Mouse (Mus musculus) frontal cortex, postnatal 10 days (tissue): Measurements from ENCODE around the gene Ankrd45.
A peak's percentile ranks its signal among the peaks of the same experiment; 100 is the strongest.
"Not testable (repeated sequence)": the region's sequence is repeated elsewhere in the genome, so short reads cannot be mapped to it uniquely, and the experiment has no call there.

ENCODE experiments used
- DNase-seq, 2 experiments: peaks; one replicate each; pipeline ENCODE4 v3.0.0; 2022; ENCODE audit warnings: low spot score in 2 of 2, mixed read lengths in 1 of 2

The Ankrd45 gene

DNA sequence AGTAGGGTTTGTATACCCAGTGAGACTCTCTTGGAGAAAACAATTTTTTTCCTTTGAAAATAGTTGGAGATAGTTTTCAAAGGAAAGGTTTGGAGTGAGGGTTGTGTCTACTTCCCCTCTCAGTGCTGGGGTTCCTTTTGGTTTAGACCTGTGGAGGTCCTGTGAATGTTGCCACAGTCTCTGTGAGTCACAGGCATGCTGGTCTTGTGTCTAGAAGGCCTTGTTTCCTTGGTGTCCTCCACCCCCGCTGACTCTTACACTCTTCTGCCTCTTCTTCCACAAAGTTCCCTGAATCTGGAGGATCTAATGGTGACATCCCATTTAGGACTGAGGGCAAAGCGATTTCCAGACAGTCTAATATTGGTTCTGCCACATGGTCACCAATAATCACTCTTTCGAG is 42.9 kb downstream of the Ankrd45 start:
- no peak for DNase-seq

GRCm38 (mm10) chr1:161190253-161190910 is 47.9 kb downstream of the Ankrd45 start:
- no peak for DNase-seq

DNA sequence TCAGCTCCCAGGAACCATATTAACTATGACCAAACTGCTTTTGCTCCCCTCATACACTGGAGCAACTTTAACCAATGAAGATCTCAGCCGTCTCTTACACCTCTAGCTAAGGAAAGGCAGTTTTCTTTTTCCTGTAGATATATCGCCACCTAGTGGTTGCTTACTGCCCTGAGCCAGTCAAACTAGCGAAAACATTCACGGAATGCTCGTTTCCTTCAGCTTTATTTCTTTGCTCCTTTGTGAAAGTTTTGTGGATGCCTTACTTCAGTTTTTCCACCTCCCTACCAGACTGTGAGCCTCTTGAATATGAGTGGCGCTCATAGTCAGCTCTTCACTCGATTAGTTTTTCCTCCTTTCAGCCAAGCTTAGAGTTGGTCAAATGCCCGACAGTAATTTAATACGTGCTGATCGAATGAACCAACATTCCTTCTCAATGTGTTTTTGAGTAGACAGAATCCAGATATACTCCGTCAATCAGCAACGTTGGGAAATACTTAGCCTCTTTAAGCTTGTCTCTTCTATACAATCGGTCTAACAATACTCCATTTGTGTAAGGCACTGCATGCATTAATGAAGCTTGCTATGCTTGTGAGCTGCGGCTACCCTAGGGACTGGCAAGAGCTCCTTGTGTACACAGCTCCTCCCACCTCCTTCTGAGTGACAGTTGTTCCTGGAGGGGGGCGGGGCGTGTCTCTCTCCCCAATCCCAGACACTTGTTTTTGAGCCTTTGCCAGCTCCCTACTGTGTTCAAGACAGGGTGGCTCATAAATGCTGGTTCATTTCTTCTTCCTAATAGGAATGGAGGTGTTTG is 53.3 kb downstream of the Ankrd45 start:
- peak; percentile 73 to 79 for DNase-seq

DNA sequence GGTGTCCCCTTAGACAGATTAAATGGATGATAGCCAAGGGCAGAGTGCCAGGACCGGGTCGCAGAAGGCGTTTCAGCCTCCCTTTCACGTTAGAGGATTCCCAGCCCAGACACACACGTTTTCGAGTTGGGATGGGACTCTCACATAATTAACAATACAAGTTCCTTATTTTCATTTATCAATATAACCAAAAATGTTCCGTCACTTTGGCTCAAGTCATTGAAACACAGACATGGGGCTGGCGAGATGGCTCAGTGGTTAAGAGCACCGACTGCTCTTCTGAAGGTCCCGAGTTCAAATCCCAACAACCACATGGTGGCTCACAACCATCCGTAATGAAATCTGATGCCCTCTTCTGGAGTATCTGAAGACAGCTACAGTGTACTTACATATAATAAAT is 53.9 kb downstream of the Ankrd45 start:
- not testable (repeated sequence) for DNase-seq

GRCm38 (mm10) chr1:161199856-161200255 is 57.4 kb downstream of the Ankrd45 start:
- no peak for DNase-seq

- no peak for DNase-seq
These were observed 72.0 kb downstream of the Ankrd45 start for GRCm38 (mm10) chr1:161214465-161214864.

DNA sequence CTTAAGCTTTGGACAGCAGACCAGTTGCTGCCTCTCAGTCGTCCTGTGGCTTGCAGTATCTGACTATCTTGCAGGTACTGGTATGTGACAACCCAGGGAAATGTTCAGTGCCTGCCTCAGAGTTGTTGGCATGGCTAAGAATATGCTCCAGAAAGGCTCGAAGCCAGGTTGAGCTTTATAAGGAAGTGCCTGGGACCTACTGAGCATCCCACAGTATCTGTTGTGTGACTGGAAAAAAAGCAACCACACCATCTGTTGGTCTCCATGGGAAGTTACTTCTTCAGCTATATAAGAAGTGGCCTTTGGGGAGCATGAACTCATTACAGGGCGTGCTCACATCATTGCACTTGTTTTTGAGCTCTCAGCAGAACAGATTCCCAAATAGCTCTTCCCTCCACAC is 77.3 kb downstream of the Ankrd45 start:
- no peak for DNase-seq
